24 mouse cellular contexts compared by ENCODE assay signal in genomic region chr4:139593383-139593782, GRCm38 (mm10). TPM values are rescaled to one million over a fixed set of nuclear protein-coding genes. Genes with fewer than 3 reads are reported as not detected.
DNase-seq lines count a peak whose midpoint lies in the region; ATAC-seq and TF ChIP-seq lines count a peak whose summit lies in the region.
"Had no signal": no experiment of that assay in that cellular context is flagged by ENCODE, and none has a peak within 500 bp of the region (broad histone marks: within the 10 kb centered on the region; RNA-seq: fewer than 3 reads in every experiment).

No protein-coding gene starts in this region.

- TF ChIP-seq EP300 in heart, postnatal 0 days (IDR thresholded peaks at IDR 0.05; ENCODE audit: low read depth): no peak

- H3K4me1 ChIP-seq in forebrain, embryonic 10.5 days: peaks cover 64% of the 10 kb centered on the region
- peaks cover 9% of the 10 kb centered on the region; the same call in 1 of the 2 replicates for H3K4me1 ChIP-seq in forebrain, postnatal 0 days (ENCODE audit: insufficient read depth)
- peaks cover 29% of the 10 kb centered on the region for H3K4me1 ChIP-seq in heart, postnatal 0 days (ENCODE audit: control insufficient read depth, insufficient read depth)
- peaks cover 12% of the 10 kb centered on the region for H3K4me1 ChIP-seq in spleen, adult 2 months (ENCODE audit: control insufficient read depth, insufficient read depth, insufficient read length)

- intact Hi-C loops in heart, postnatal 10 days (cut with DNase I): no loop called here

- peaks cover 10% of the 10 kb centered on the region for H3K27me3 ChIP-seq in forebrain, embryonic 10.5 days (ENCODE audit: poor library complexity, severe bottlenecking)
- H3K27me3 ChIP-seq in forebrain, postnatal 0 days (ENCODE audit: insufficient read depth, low read length): no peaks in the 10 kb centered on the region
- H3K27me3 ChIP-seq in heart, postnatal 0 days (ENCODE audit: control insufficient read depth, insufficient read depth, low read length): no peaks in the 10 kb centered on the region
- H3K27me3 ChIP-seq in spleen, adult 2 months (ENCODE audit: control insufficient read depth, insufficient read depth, low read length): no peaks in the 10 kb centered on the region
- H3K27me3 ChIP-seq: heart, embryonic 15.5 days; neural tube, embryonic 15.5 days had no signal

- DNase-seq in forebrain, embryonic 10.5 days (ENCODE audit: extremely low spot score, low spot score): no peak
- no peak for DNase-seq in forebrain, postnatal 0 days
- no peak for DNase-seq in heart, postnatal 0 days (ENCODE audit: low spot score)
- no peak for DNase-seq in heart, postnatal 10 days
- no peak for DNase-seq in spleen, adult 2 months (ENCODE audit: low read depth in 1 of 2, low spot score in 2 of 2)
- no peak for DNase-seq in spleen, postnatal 4 days (ENCODE audit: low spot score in 2 of 2)
- no peak for DNase-seq in adrenal gland, adult (ENCODE audit: inconsistent age in 2 of 2, low spot score in 1 of 2)
- DNase-seq: kidney, adult 8-10 months; midbrain, embryonic 14.5 days; thymus, postnatal 36 days had no signal

- no peak overlapping the region for H3K4me3 ChIP-seq in forebrain, embryonic 10.5 days
- no peak overlapping the region for H3K4me3 ChIP-seq in forebrain, postnatal 0 days (ENCODE audit: low read depth, low read length)
- H3K4me3 ChIP-seq in heart, postnatal 0 days (ENCODE audit: low read depth, low read length): no peak overlapping the region
- H3K4me3 ChIP-seq in spleen, adult 2 months (ENCODE audit: extremely low read depth, insufficient read depth, insufficient read length): no peak overlapping the region
- H3K4me3 ChIP-seq: heart, embryonic 15.5 days; neural tube, embryonic 15.5 days had no signal

- WGBS in forebrain, embryonic 10.5 days: 78% methylated on average over 6 of the region's 6 CpGs
- 72% methylated on average over 6 of the region's 6 CpGs for WGBS in forebrain, postnatal 0 days
- WGBS in heart, postnatal 0 days: 77% methylated on average over 6 of the region's 6 CpGs
- 79% methylated on average over 6 of the region's 6 CpGs for WGBS in spleen, adult 2 months

- no peak for TF ChIP-seq CTCF in forebrain, postnatal 0 days (IDR thresholded peaks at IDR 0.05; ENCODE audit: low read depth)
- no peak for TF ChIP-seq CTCF in heart, postnatal 0 days (IDR thresholded peaks at IDR 0.05; ENCODE audit: low read depth)
- TF ChIP-seq CTCF in spleen, adult 2 months (IDR thresholded peaks at IDR 0.05; ENCODE audit: extremely low read depth, insufficient read depth, insufficient read length, insufficient replicate concordance): no peak

- H3K9me3 ChIP-seq in forebrain, embryonic 10.5 days: no peaks in the 10 kb centered on the region
- H3K9me3 ChIP-seq in forebrain, postnatal 0 days (ENCODE audit: low read length): no peaks in the 10 kb centered on the region
- H3K9me3 ChIP-seq in heart, postnatal 0 days (replicated peaks; ENCODE audit: control insufficient read depth, low read length): no peaks in the 10 kb centered on the region
- H3K9me3 ChIP-seq: heart, embryonic 15.5 days; neural tube, embryonic 15.5 days had no signal

- 0 out of 2 replicates have a peak overlapping the region, but pooled peaks have one; percentile 7 for H3K27ac ChIP-seq in forebrain, embryonic 10.5 days
- H3K27ac ChIP-seq in forebrain, postnatal 0 days (ENCODE audit: low read depth, low read length): no peak overlapping the region
- peak overlapping the region; percentile 38 for H3K27ac ChIP-seq in heart, postnatal 0 days (ENCODE audit: low read depth)
- 0 out of 2 replicates have a peak overlapping the region, but pooled peaks have one; percentile 1 for H3K27ac ChIP-seq in spleen, adult 2 months (ENCODE audit: insufficient read depth, low read length)
- H3K27ac ChIP-seq: hindbrain, embryonic 14.5 days; liver, embryonic 14.5 days; neural tube, embryonic 15.5 days had no signal

- H3K36me3 ChIP-seq in forebrain, embryonic 10.5 days (replicated peaks): no peaks in the 10 kb centered on the region
- no peaks in the 10 kb centered on the region for H3K36me3 ChIP-seq in forebrain, postnatal 0 days (ENCODE audit: insufficient read depth)
- H3K36me3 ChIP-seq in heart, postnatal 0 days (replicated peaks; ENCODE audit: control insufficient read depth, insufficient read depth, low read length): 0 out of 2 replicates have a peak, but pooled peaks cover 2% of the 10 kb centered on the region
- no peaks in the 10 kb centered on the region for H3K36me3 ChIP-seq in spleen, adult 2 months (ENCODE audit: control insufficient read depth, insufficient read depth, low read length)
- H3K36me3 ChIP-seq: heart, embryonic 15.5 days; neural tube, embryonic 15.5 days had no signal

- TF ChIP-seq POLR2A in spleen, adult 2 months (IDR thresholded peaks at IDR 0.05; ENCODE audit: low read depth, low read length): no peak

- no peak overlapping the region for H3K4me2 ChIP-seq in forebrain, postnatal 0 days (ENCODE audit: low read depth)
- H3K4me2 ChIP-seq in heart, postnatal 0 days (ENCODE audit: low read depth, low read length): no peak overlapping the region
- H3K4me2 ChIP-seq: heart, embryonic 15.5 days; hindbrain, embryonic 14.5 days; neural tube, embryonic 15.5 days had no signal

- no peak for ATAC-seq in forebrain, postnatal 0 days
- no peak for ATAC-seq in heart, postnatal 0 days (ENCODE audit: insufficient read depth, low read depth)
- ATAC-seq: forebrain, embryonic 14.5 days; lung, postnatal 0 days had no signal

- no peak overlapping the region for H3K9ac ChIP-seq in forebrain, postnatal 0 days
- H3K9ac ChIP-seq in heart, postnatal 0 days (replicated peaks; ENCODE audit: low read depth, low read length): no peak overlapping the region
- H3K9ac ChIP-seq: heart, embryonic 15.5 days; hindbrain, embryonic 14.5 days; liver, embryonic 14.5 days; neural tube, embryonic 15.5 days had no signal

RNA-seq across cellular contexts. Expression of gene Gm21969, which starts 9.6 kb away (rescaled TPM):
- polyA plus RNA-seq in forebrain, embryonic 10.5 days (2016; fragmentation: Nextera tagmentation; extraction: Ambion mirVana): not detected in 2 replicates
- 0.08 TPM in 1 of 2 replicates, not detected in the other for total RNA-seq in forebrain, postnatal 0 days (2014; rRNA removed)
- polyA plus RNA-seq in forebrain, postnatal 0 days (2015; fragmentation: Nextera tagmentation; extraction: Ambion mirVana): not detected in 2 replicates
- not detected in 2 replicates for total RNA-seq in heart, postnatal 0 days (2014; rRNA removed; ENCODE audit: low replicate concordance)
- polyA plus RNA-seq in heart, postnatal 0 days (2015; fragmentation: Nextera tagmentation; extraction: Ambion mirVana): not detected in 2 replicates
- not detected for total RNA-seq in heart, postnatal 10 days (2021)
- polyA plus RNA-seq in spleen, adult 2 months (2012; rRNA removed): 0.01 TPM in 1 of 2 replicates, not detected in the other
- total RNA-seq: adrenal gland, adult 18-20 months; gastrocnemius, postnatal 4 days; layer of hippocampus, postnatal 10 days; left cerebral cortex, postnatal 10 days; megakaryocyte progenitor cell, adult 5-6 weeks had no signal
- polyA plus RNA-seq: forebrain, embryonic 14.5 days; heart, embryonic 15.5 days; hindbrain, embryonic 14.5 days; intestine, embryonic 14.5 days; large intestine, adult 2 months; liver, embryonic 14.5 days; lung, postnatal 0 days; midbrain, embryonic 14.5 days; neural tube, embryonic 15.5 days; stomach, embryonic 14.5 days had no signal

RNA-seq across cellular contexts. Expression of gene Aldh4a1, which starts 29.3 kb away (rescaled TPM):
- polyA plus RNA-seq in forebrain, embryonic 10.5 days (2016; fragmentation: Nextera tagmentation; extraction: Ambion mirVana): 22.7 and 22.8 TPM in 2 replicates
- total RNA-seq in forebrain, postnatal 0 days (2014; rRNA removed): 27.7 and 29.1 TPM in 2 replicates
- polyA plus RNA-seq in forebrain, postnatal 0 days (2015; fragmentation: Nextera tagmentation; extraction: Ambion mirVana): 19.3 and 25.7 TPM in 2 replicates
- 47.7 and 53.7 TPM in 2 replicates for total RNA-seq in heart, postnatal 0 days (2014; rRNA removed; ENCODE audit: low replicate concordance)
- polyA plus RNA-seq in heart, postnatal 0 days (2015; fragmentation: Nextera tagmentation; extraction: Ambion mirVana): 21.7 and 24.9 TPM in 2 replicates
- 10 to 100 TPM; 15.6 to 15.7 TPM for total RNA-seq in heart, postnatal 10 days (2021)
- polyA plus RNA-seq in spleen, adult 2 months (2012; rRNA removed): 18.9 and 21.5 TPM in 2 replicates

RNA-seq across cellular contexts. Expression of gene Tas1r2, which starts 60.0 kb away (rescaled TPM):
- polyA plus RNA-seq in forebrain, embryonic 10.5 days (2016; fragmentation: Nextera tagmentation; extraction: Ambion mirVana): not detected in 2 replicates
- total RNA-seq in forebrain, postnatal 0 days (2014; rRNA removed): 0.05 TPM in 1 of 2 replicates, not detected in the other
- not detected in 2 replicates for polyA plus RNA-seq in forebrain, postnatal 0 days (2015; fragmentation: Nextera tagmentation; extraction: Ambion mirVana)
- not detected in 2 replicates for total RNA-seq in heart, postnatal 0 days (2014; rRNA removed; ENCODE audit: low replicate concordance)
- polyA plus RNA-seq in heart, postnatal 0 days (2015; fragmentation: Nextera tagmentation; extraction: Ambion mirVana): not detected in 2 replicates
- not detected for total RNA-seq in heart, postnatal 10 days (2021)
- not detected in 2 replicates for polyA plus RNA-seq in spleen, adult 2 months (2012; rRNA removed)
- total RNA-seq: adrenal gland, adult 18-20 months; gastrocnemius, postnatal 4 days; layer of hippocampus, postnatal 10 days; left cerebral cortex, postnatal 10 days; megakaryocyte progenitor cell, adult 5-6 weeks had no signal
- polyA plus RNA-seq: forebrain, embryonic 14.5 days; heart, embryonic 15.5 days; hindbrain, embryonic 14.5 days; intestine, embryonic 14.5 days; large intestine, adult 2 months; liver, embryonic 14.5 days; lung, postnatal 0 days; midbrain, embryonic 14.5 days; neural tube, embryonic 15.5 days; stomach, embryonic 14.5 days had no signal
